Mouse (Mus musculus): ENCODE measurements around the gene Dagla. TPM values are rescaled to one million over a fixed set of nuclear protein-coding genes. Genes with fewer than 3 reads are reported as not detected.

Gene Dagla
- total RNA-seq, 2 experiments from 2014 or later: 93.7 to 95.4 TPM

- intact Hi-C loops (cut with DNase I): no loop called here
- H3K4me3 ChIP-seq: no peak overlapping the region
- TF ChIP-seq CTCF (IDR thresholded peaks at IDR 0.05): no peak
- peak overlapping the region; percentile 80 for H3K27ac ChIP-seq
- no peak for DNase-seq (ENCODE audit: extremely low spot score in 1 of 2, low spot score in 2 of 2)
Measured at GRCm38 (mm10) chr19:10277331-10277730, 27.3 kb downstream of the Dagla start.

- DNase-seq (ENCODE audit: extremely low spot score in 1 of 2, low spot score in 2 of 2): peak in 1 of 2 experiments; percentile 58
- H3K27ac ChIP-seq: peak overlapping the region; percentile 80
- TF ChIP-seq CTCF (IDR thresholded peaks at IDR 0.05): no peak
- H3K4me3 ChIP-seq: no peak overlapping the region
- intact Hi-C loops (cut with DNase I): no loop called here
Measured at GRCm38 (mm10) chr19:10276483-10277144, 28.1 kb downstream of the Dagla start.

- no peak for DNase-seq (ENCODE audit: extremely low spot score in 1 of 2, low spot score in 2 of 2)
- Histone ChIP-seq H3K4me3 (no peak overlapping the region), H3K27ac (peak overlapping the region; percentile 88)
- TF ChIP-seq CTCF (IDR thresholded peaks at IDR 0.05): no peak
- intact Hi-C loops (cut with DNase I): no loop called here
Measured at GRCm38 (mm10) chr19:10274056-10274455, 30.6 kb downstream of the Dagla start.

GRCm38 (mm10) chr19:10272746-10273145 lies 31.9 kb downstream of the Dagla start:
- DNase-seq (ENCODE audit: extremely low spot score in 1 of 2, low spot score in 2 of 2): peak; percentile 72 to 76
- no peak overlapping the region for H3K4me3 ChIP-seq
- peak overlapping the region; percentile 88 for H3K27ac ChIP-seq
- no peak for TF ChIP-seq CTCF (IDR thresholded peaks at IDR 0.05)
- intact Hi-C loops (cut with DNase I): loop anchor here (1.0 to 2.0 kb wide), 2 partner anchors 18 to 30 kb away; no protein-coding TSS in a partner anchor

- intact Hi-C loops (cut with DNase I): no loop called here
- DNase-seq (ENCODE audit: extremely low spot score in 1 of 2, low spot score in 2 of 2): no peak
- TF ChIP-seq CTCF (IDR thresholded peaks at IDR 0.05): no peak
- H3K27ac ChIP-seq: peak overlapping the region; percentile 88; the same call in 1 of the 2 replicates
- no peak overlapping the region for H3K4me3 ChIP-seq
Measured at GRCm38 (mm10) chr19:10271592-10271991, 33.1 kb downstream of the Dagla start.

- Histone ChIP-seq H3K27ac (no peak overlapping the region), H3K4me3 (no peak overlapping the region)
- DNase-seq (ENCODE audit: extremely low spot score in 1 of 2, low spot score in 2 of 2): no peak
- intact Hi-C loops (cut with DNase I): no loop called here
- no peak for TF ChIP-seq CTCF (IDR thresholded peaks at IDR 0.05)
Measured at GRCm38 (mm10) chr19:10270356-10270755, 34.3 kb downstream of the Dagla start.

- no peak overlapping the region for H3K27ac ChIP-seq
- DNase-seq (ENCODE audit: extremely low spot score in 1 of 2, low spot score in 2 of 2): no peak
- intact Hi-C loops (cut with DNase I): no loop called here
- no peak overlapping the region for H3K4me3 ChIP-seq
- no peak for TF ChIP-seq CTCF (IDR thresholded peaks at IDR 0.05)
Measured at GRCm38 (mm10) chr19:10268851-10269250, 35.8 kb downstream of the Dagla start.

GRCm38 (mm10) chr19:10267953-10268352 lies 36.7 kb downstream of the Dagla start:
- no peak overlapping the region for H3K27ac ChIP-seq
- DNase-seq (ENCODE audit: extremely low spot score in 1 of 2, low spot score in 2 of 2): no peak
- TF ChIP-seq CTCF (IDR thresholded peaks at IDR 0.05): no peak
- H3K4me3 ChIP-seq: no peak overlapping the region
- intact Hi-C loops (cut with DNase I): no loop called here

GRCm38 (mm10) chr19:10267057-10267456 lies 37.6 kb downstream of the Dagla start:
- Histone ChIP-seq H3K27ac (peak overlapping the region; percentile 71), H3K4me3 (no peak overlapping the region)
- peak; percentile 30 for TF ChIP-seq CTCF (IDR thresholded peaks at IDR 0.05)
- intact Hi-C loops (cut with DNase I): no loop called here
- DNase-seq (ENCODE audit: extremely low spot score in 1 of 2, low spot score in 2 of 2): no peak

GRCm38 (mm10) chr19:10266196-10266850 lies 38.4 kb downstream of the Dagla start:
- intact Hi-C loops (cut with DNase I): loop anchor here (1.0 kb wide), 1 partner anchor 39 kb away; no protein-coding TSS in a partner anchor
- peak; percentile 67 to 77 for DNase-seq (ENCODE audit: extremely low spot score in 1 of 2, low spot score in 2 of 2)
- Histone ChIP-seq H3K27ac (peak overlapping the region; percentile 71), H3K4me3 (no peak overlapping the region)
- TF ChIP-seq CTCF (IDR thresholded peaks at IDR 0.05): peak; percentile 72

- DNase-seq (ENCODE audit: extremely low spot score in 1 of 2, low spot score in 2 of 2): no peak
- TF ChIP-seq CTCF (IDR thresholded peaks at IDR 0.05): no peak
- intact Hi-C loops (cut with DNase I): no loop called here
- Histone ChIP-seq H3K4me3 (no peak overlapping the region), H3K27ac (no peak overlapping the region)
Measured at GRCm38 (mm10) chr19:10261369-10261768, 43.3 kb downstream of the Dagla start.

- no peak overlapping the region for H3K4me3 ChIP-seq
- intact Hi-C loops (cut with DNase I): loop anchor here (2.0 to 5.0 kb wide), 4 partner anchors 46 to 229 kb away; partner anchors contain the start of gene Dagla
- DNase-seq (ENCODE audit: extremely low spot score in 1 of 2, low spot score in 2 of 2): peak; percentile 83 to 89
- peak; percentile 96 for TF ChIP-seq CTCF (IDR thresholded peaks at IDR 0.05)
- no peak overlapping the region for H3K27ac ChIP-seq
Measured at GRCm38 (mm10) chr19:10258279-10259011, 46.2 kb downstream of the Dagla start.

Measured in left cerebral cortex, adult 2 months (tissue).